Mouse (Mus musculus) erythroblast, embryonic 14.5 days (primary cell): ENCODE measurements around the gene Pik3r5. TPM values are rescaled to one million over a fixed set of nuclear protein-coding genes. Genes with fewer than 3 reads are reported as not detected.

Experiments
- H3K27me3 ChIP-seq: 2 replicates; pipeline ENCODE4 v1.6.1; 2012; ENCODE audit warnings: inconsistent platforms; ENCODE audit not compliant: control insufficient read depth
- H3K36me3 ChIP-seq: 2 replicates; pipeline ENCODE4 v1.6.1; 2012; ENCODE audit warnings: mild to moderate bottlenecking, inconsistent platforms; ENCODE audit not compliant: control insufficient read depth
- H3K4me1 ChIP-seq: 2 replicates; pipeline ENCODE4 v1.6.1; 2012; ENCODE audit warnings: inconsistent platforms; ENCODE audit not compliant: control insufficient read depth
- H3K4me3 ChIP-seq: replicated peaks from 2 replicates; pipeline ENCODE3; 2012; ENCODE audit warnings: moderate library complexity, mild to moderate bottlenecking, inconsistent platforms
- H3K9me3 ChIP-seq: 2 replicates; pipeline ENCODE4 v1.6.1; 2012; ENCODE audit warnings: low read length, inconsistent platforms, mixed read lengths; ENCODE audit not compliant: control insufficient read depth
- GATA1 ChIP-seq: IDR thresholded peaks from 2 replicates; pipeline ENCODE4 v1.6.1; 2012; ENCODE audit warnings: low read length, inconsistent platforms, mixed read lengths
- TAL1 ChIP-seq: IDR thresholded peaks from 3 replicates; pipeline ENCODE4 v1.6.1; 2012; ENCODE audit warnings: low read length, inconsistent platforms, mixed read lengths
- polyA plus RNA-seq: library from polyadenylated mRNA; stranded (reverse); fragments of >175 nt; gene quantifications from 2 replicates; pipeline ENCODE4 v1.2.3, GENCODE M21; 2012

Gene Pik3r5
- polyA plus RNA-seq, result 0.04 TPM in 1 of 2 replicates, not detected in the other

DNA sequence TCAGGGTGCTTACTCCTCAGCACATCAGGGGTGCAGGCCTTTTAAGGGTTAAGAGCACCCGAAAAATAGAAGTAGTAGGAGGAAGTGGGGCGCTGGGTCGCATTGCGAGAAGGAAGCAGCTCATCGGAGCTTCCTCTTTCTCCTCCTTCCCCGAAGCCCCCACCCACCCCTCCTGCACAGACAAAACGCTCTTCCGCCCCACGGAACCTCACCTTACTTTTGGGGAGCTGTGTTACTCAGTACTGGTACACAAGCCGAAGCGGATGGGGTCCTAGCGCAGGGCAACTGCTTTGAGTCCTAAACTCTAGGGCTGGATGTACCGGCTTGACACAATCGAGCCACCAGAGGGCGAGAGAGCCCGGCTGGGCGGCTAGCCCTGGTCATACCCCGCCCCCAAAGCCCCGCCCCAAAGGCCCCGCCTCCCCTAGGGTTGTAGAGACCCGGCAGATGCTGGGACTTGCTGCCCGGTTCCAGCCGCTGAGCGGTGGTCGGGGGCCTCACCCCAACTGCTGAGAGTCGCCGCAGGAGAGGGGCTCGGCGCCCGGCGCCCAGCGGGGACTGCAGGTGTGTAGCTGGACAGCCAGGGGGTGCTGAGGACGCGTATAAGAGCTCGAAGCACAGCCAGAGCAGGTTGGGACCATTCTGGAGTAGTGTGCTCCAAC lies at the start of gene Pik3r5:
TSS of gene Pik3r5 (plus strand) at position 423 of the 662 bp plus-strand sequence.
- peaks cover 31% of the 10 kb centered on the region for H3K27me3 ChIP-seq
- H3K36me3 ChIP-seq, result no peaks in the 10 kb centered on the region
- no peaks in the 10 kb centered on the region; the same call in 1 of the 2 replicates for H3K4me1 ChIP-seq
- TF ChIP-seq TAL1 (no peak), GATA1 (no peak)
- H3K9me3 ChIP-seq, result no peaks in the 10 kb centered on the region
- peak within 1 kb of the TSS; percentile 8 for H3K4me3 ChIP-seq

DNA sequence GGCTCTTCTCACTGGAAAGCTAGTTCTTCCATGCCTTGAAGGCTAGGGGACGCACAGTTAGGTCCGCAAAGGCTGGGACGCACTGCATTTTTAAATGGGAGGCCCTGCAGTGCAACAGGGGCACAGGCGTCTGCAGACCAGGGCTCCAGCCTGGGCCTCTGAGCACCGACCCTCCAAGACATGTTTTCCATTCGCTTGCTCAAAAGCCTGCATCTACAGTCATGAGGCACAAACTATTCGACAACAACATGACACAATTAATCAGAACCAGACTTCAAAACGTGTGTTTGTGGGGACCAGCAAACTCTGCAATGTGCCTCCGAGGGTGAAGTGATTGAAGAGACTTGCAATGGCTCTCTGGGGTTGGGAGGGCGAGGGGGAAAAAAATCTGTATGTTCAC lies 48.4 kb upstream of the Pik3r5 start:
- Histone ChIP-seq H3K27me3 (peaks cover 80% of the 10 kb centered on the region), H3K36me3 (no peaks in the 10 kb centered on the region), H3K4me3 (no peak overlapping the region), H3K9me3 (no peaks in the 10 kb centered on the region; the same call in 1 of the 2 replicates), H3K4me1 (no peaks in the 10 kb centered on the region)
- no peak for TF ChIP-seq GATA1
- no peak for TF ChIP-seq TAL1

DNA sequence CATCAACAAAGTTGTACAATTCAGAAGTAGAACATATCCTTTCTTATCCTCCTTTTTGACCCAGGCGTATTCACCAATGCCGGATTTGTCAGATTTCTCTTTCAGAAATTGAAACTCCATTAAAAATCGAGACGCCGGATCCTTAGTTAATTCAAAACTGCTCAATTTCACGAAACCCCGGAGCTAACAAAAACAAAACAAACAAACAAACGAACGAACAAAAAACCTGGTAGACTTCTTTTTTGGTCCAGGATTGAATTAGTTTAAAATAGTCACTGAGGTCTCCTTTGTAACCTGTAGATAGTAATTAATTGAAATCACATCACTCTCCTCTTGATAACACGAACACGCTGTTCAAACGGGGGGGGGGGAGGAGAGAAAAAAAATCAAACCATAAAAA lies 47.8 kb upstream of the Pik3r5 start:
- no peak for TF ChIP-seq GATA1
- TF ChIP-seq TAL1, result no peak
- Histone ChIP-seq H3K9me3 (no peaks in the 10 kb centered on the region; the same call in 1 of the 2 replicates), H3K4me3 (no peak overlapping the region), H3K36me3 (no peaks in the 10 kb centered on the region), H3K27me3 (peaks cover 84% of the 10 kb centered on the region), H3K4me1 (no peaks in the 10 kb centered on the region)

DNA sequence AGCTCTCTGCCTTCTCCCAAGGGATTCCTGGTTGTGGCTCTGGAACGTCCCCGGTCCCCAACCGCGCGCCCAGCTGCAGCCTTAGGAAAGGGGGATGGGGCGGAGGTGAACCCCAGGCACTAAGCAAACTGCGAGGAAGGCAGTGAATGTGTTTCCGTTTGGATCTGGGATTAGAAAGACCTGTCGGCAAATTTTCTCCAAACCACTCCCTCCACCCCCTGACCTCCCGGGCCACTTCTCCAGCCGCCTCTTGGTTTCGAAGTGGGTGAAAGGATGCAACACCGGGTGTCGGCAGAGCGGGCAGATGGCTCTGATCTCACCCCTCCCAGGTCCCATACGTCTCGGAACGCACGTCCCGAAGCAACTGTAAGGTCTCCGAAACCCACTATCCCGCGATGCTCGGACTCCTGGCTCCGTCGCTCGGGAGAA lies 47.3 kb upstream of the Pik3r5 start:
- TF ChIP-seq TAL1 (no peak), GATA1 (no peak)
- Histone ChIP-seq H3K36me3 (no peaks in the 10 kb centered on the region), H3K9me3 (no peaks in the 10 kb centered on the region; the same call in 1 of the 2 replicates), H3K4me1 (no peaks in the 10 kb centered on the region), H3K27me3 (peaks cover 84% of the 10 kb centered on the region), H3K4me3 (no peak overlapping the region)

DNA sequence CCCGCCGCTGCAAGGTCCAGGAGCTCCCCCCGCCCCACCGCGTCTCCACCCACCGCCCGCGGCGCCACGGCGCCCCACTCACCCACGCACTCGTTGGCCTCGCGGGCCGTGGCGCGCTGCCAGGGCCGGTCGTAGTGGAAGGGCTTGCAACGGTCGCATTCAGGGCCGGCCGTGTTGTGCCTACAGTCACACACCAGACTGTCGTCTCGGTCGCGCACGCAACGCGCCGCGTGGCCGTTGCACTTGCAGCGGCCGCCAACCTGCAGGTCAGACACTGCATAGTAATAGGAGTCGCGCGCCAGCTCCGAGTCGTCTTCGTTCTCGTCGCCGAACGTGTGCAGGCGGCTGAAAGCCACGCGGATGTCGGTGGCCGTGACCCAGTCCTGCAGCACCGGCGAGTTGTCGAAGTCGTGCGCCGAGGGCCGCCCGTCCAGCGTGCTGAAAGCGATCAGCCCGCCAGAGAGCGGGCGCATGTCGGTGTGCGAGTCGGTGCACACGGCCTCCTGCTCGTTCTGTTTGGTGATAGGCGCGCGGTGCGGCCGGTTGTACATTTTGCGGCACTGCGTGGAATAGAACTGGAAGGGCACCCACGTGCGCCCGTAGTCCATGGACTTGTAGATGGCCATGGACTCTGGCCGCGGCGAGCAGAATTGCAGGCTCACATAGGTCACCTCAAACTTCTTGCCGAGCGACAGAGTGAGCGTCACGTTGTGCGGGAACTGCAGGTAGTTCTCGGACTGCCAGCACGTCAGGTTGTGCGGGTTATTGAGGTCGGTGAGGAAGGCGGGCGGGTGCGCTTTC lies 46.7 kb upstream of the Pik3r5 start:
- peaks cover 88% of the 10 kb centered on the region for H3K27me3 ChIP-seq

DNA sequence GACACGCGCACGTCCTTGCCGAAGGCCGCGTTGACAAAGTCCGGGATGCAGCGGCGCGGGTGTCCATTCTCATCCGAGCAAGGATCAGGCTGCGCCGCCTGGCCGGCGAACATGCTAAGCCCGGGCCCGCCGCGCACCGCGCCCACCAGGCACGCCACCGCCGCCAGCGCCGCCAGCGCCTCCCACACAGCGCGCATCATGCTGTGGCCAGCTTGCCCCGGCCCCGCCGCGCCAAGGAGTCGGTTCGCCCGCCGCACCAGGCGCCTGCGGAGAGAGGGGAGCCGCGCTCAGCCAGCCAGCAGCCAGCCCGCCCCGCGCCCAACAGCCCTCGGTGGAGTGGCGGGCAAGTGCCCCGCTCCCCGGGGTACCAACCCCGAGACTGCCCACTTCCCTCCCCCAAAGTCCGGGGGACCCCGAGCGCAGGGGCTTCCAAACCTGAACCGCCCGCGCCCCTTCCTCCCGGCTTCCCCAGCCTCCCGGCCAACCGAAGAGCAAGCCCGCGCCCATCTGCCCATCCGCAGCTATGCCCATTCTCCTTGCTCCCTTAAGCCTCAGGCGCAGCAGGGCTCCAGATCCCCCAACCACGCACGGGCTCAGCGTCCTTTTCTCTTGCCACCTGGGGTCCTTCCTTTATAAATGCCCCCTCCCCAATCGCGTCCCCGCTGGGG lies 45.9 kb upstream of the Pik3r5 start:
- H3K27me3 ChIP-seq, result peaks cover 96% of the 10 kb centered on the region
- H3K4me1 ChIP-seq, result no peaks in the 10 kb centered on the region
- H3K9me3 ChIP-seq, result no peaks in the 10 kb centered on the region; the same call in 1 of the 2 replicates
- TF ChIP-seq TAL1 (no peak), GATA1 (no peak)
- no peak overlapping the region for H3K4me3 ChIP-seq
- no peaks in the 10 kb centered on the region for H3K36me3 ChIP-seq

More for the DNA sequence above, 46.7 kb upstream of the Pik3r5 start:
- H3K9me3 ChIP-seq, result no peaks in the 10 kb centered on the region; the same call in 1 of the 2 replicates
- no peaks in the 10 kb centered on the region for H3K36me3 ChIP-seq
- H3K4me1 ChIP-seq, result no peaks in the 10 kb centered on the region
- TF ChIP-seq GATA1 (no peak), TAL1 (no peak)
- H3K4me3 ChIP-seq, result no peak overlapping the region

DNA sequence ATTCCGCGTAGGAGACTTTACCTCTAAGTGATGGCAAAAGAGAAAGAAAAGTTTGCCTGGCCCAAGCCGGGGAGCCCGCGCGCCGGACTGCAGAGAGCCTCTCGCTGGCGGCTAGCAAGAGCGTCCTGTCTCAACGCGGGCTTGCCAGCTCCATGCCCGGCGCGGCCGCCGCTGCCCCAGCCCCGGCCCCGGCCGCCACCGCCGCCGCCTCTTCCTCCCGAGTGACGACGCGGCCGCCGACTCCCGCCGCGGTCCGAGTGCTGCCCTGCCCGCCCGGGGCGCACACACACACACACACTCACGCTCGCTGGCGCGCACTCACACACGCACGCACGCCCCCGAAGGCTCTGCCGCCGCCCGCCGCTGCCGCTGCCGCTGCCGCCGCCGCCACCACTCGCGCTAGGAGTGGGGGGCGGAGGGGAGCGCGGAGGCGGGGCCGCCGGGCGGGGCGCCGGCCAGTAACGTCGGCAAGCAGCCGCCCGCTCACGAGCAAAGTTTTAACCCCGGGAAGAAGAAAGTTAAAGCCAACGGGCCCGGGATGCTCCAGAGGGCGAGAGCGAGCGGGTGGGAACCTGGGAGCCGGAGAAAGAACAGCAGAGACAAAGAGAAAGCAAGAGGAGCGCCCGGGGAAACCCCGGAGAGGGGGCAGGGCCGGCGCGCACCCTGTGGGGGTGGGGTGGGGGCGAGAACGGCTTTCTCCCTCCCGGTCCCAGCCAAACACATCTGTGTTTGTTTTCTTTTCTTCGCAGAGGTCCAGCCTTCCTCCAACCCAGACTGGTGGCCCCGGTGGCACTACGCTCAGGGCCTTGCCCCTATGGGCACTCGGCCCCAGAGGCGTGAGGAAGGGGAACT lies 45.1 kb upstream of the Pik3r5 start:
- H3K9me3 ChIP-seq, result no peaks in the 10 kb centered on the region; the same call in 1 of the 2 replicates
- peaks cover 97% of the 10 kb centered on the region for H3K27me3 ChIP-seq
- no peaks in the 10 kb centered on the region for H3K4me1 ChIP-seq
- no peaks in the 10 kb centered on the region for H3K36me3 ChIP-seq
- TF ChIP-seq GATA1 (no peak), TAL1 (no peak)
- peak overlapping the region; percentile 28 for H3K4me3 ChIP-seq

DNA sequence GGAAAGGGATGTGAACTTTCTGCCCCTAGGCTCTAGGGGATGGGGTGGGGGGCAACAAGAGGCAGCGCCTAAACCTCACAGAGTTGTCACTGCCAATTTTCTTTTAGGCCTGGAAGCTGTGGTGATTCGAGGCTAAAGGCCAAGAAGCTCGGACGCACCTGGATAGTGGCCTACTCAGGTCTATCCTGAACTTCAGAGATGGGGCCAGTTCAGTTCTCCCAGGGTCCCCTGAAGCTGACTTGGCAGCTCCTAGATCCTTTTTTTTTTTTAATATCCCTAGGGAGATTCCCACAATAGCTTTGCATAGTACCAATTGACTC lies 44.5 kb upstream of the Pik3r5 start:
- no peak overlapping the region for H3K4me3 ChIP-seq
- H3K27me3 ChIP-seq, result peaks cover 98% of the 10 kb centered on the region
- H3K9me3 ChIP-seq, result no peaks in the 10 kb centered on the region; the same call in 1 of the 2 replicates
- TF ChIP-seq TAL1 (no peak), GATA1 (no peak)
- H3K4me1 ChIP-seq, result no peaks in the 10 kb centered on the region
- no peaks in the 10 kb centered on the region for H3K36me3 ChIP-seq
